Mouse (Mus musculus): ENCODE results near the gene Otx2.

DNA sequence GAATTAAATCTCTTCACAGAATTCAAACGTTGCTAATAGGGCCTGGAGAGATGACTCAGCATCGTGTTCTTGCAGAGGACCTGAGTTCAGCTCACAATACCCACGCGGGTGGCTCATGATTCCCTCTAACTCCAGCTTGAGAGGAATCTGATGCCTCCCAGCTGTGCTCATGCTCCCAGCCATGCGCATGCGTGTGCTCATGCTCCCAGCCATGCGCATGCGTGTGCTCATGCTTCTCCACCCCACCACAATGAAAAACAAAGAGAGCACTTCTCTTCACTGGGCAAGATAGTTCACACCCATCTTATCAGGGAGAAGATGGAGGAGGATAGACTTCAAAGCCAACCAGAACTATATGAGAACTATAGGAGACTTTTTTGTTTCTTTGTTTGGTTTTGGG lies 41.3 kb downstream of the Otx2 start:
- TF ChIP-seq CTCF (IDR thresholded peaks at IDR 0.05; ENCODE audit: insufficient read depth, low read length): no peak
- TF ChIP-seq POLR2A (IDR thresholded peaks at IDR 0.05; ENCODE audit: borderline replicate concordance, extremely low read depth, low read depth, low read length): no peak
